Mouse (Mus musculus): ENCODE results near the gene Nabp2.

DNA sequence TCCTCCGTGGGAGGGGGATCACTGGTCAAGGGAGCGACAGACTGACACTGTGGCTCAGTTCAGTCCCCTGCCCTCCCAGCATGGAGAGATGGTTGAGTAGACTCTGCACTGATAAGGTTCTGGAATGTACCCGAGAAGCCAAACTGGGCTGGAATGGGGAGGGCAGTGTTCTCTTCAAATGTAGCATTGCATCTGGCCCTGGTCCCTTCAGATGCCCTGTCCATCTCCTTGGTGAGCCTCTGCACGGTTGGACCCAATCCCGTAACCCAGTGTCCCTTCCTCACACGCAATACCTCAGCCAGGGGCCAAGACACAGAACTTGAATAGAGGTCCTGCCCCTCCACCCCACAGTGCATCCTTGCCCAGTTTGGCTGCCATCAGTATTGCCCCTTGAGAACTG lies 19.4 kb downstream of the Nabp2 start:
- TF ChIP-seq EP300 (IDR thresholded peaks at IDR 0.05; ENCODE audit: insufficient read depth, low read depth, low read length) (no peak), CTCF (IDR thresholded peaks at IDR 0.05; ENCODE audit: low read depth, low read length) (no peak), POLR2A (IDR thresholded peaks at IDR 0.05; ENCODE audit: insufficient read depth, low read length) (no peak)
